Mouse (Mus musculus): ENCODE measurements at regions not wholly inside any gene's neighbourhood (a gene's known extent, or its start where the extent isn't known, plus 50 kb on each side); places are given as distances from the start of the nearest gene placed in this dataset.
A peak's percentile ranks its signal among the peaks of the same experiment; 100 is the strongest.

- DNase-seq (ENCODE audit: low spot score in 2 of 2), result no peak
Observed at GRCm38 (mm10) chr13:28481224-28481965, 224.1 kb downstream of the Gm11361 start.

- DNase-seq (ENCODE audit: low spot score in 2 of 2), result no peak
Observed at GRCm38 (mm10) chr13:28466151-28466550, 208.8 kb downstream of the Gm11361 start.

- no peak for DNase-seq (ENCODE audit: low spot score in 2 of 2)
Observed at GRCm38 (mm10) chr13:28465187-28465880, 208.0 kb downstream of the Gm11361 start.

GRCm38 (mm10) chr13:28461281-28461680 lies 204.0 kb downstream of the Gm11361 start:
- no peak for DNase-seq (ENCODE audit: low spot score in 2 of 2)

- DNase-seq (ENCODE audit: low spot score in 2 of 2), result no peak
Observed at GRCm38 (mm10) chr13:28457403-28457802, 200.1 kb downstream of the Gm11361 start.

- DNase-seq (ENCODE audit: low spot score in 2 of 2), result no peak
Observed at GRCm38 (mm10) chr13:28455878-28456277, 198.6 kb downstream of the Gm11361 start.

GRCm38 (mm10) chr13:28455016-28455415 lies 197.7 kb downstream of the Gm11361 start:
- DNase-seq (ENCODE audit: low spot score in 2 of 2), result no peak

GRCm38 (mm10) chr13:28450699-28451445 lies 193.5 kb downstream of the Gm11361 start:
- DNase-seq (ENCODE audit: low spot score in 2 of 2), result no peak

- DNase-seq (ENCODE audit: low spot score in 2 of 2), result no peak
Observed at GRCm38 (mm10) chr13:28449026-28449425, 191.7 kb downstream of the Gm11361 start.

GRCm38 (mm10) chr13:28442250-28442649 lies 184.9 kb downstream of the Gm11361 start:
- DNase-seq (ENCODE audit: low spot score in 2 of 2), result no peak

- DNase-seq (ENCODE audit: low spot score in 2 of 2), result no peak
Observed at GRCm38 (mm10) chr13:28433445-28433844, 176.1 kb downstream of the Gm11361 start.

GRCm38 (mm10) chr13:28432017-28432416 lies 174.7 kb downstream of the Gm11361 start:
- no peak for DNase-seq (ENCODE audit: low spot score in 2 of 2)

- peak in 1 of 2 experiments; percentile 16 for DNase-seq (ENCODE audit: low spot score in 2 of 2)
Observed at GRCm38 (mm10) chr13:28426085-28426484, 168.8 kb downstream of the Gm11361 start.

GRCm38 (mm10) chr13:28425116-28425515 lies 167.8 kb downstream of the Gm11361 start:
- peak; percentile 12 to 20 for DNase-seq (ENCODE audit: low spot score in 2 of 2)

GRCm38 (mm10) chr13:28424446-28425059 lies 167.2 kb downstream of the Gm11361 start:
- DNase-seq (ENCODE audit: low spot score in 2 of 2), result no peak

GRCm38 (mm10) chr13:28421309-28421708 lies 164.0 kb downstream of the Gm11361 start:
- no peak for DNase-seq (ENCODE audit: low spot score in 2 of 2)

- no peak for DNase-seq (ENCODE audit: low spot score in 2 of 2)
Observed at GRCm38 (mm10) chr13:28420636-28421035, 163.3 kb downstream of the Gm11361 start.

- DNase-seq (ENCODE audit: low spot score in 2 of 2), result peak; percentile 74 to 79
Observed at GRCm38 (mm10) chr13:28419950-28420381, 162.6 kb downstream of the Gm11361 start.

GRCm38 (mm10) chr13:28418936-28419681 lies 161.8 kb downstream of the Gm11361 start:
- DNase-seq (ENCODE audit: low spot score in 2 of 2), result peak; percentile 35 to 53
